Mouse (Mus musculus) heart, adult 2 months (tissue): ENCODE results near the gene Ncf2. TPM values are rescaled to one million over a fixed set of nuclear protein-coding genes. Genes with fewer than 3 reads are reported as not detected.

Experiments
- DNase-seq, 2 experiments: peaks; one replicate each; pipeline ENCODE4 v3.0.0; 2021
- H3K27ac ChIP-seq: fragments of 200-600 bp; 2 replicates; pipeline ENCODE4 v1.8.1; 2022
- H3K27me3 ChIP-seq: fragments of 200-500 bp; 2 replicates; pipeline ENCODE4 v1.6.1; 2012; ENCODE audit warnings: mild to moderate bottlenecking, low read length, inconsistent platforms, mixed read lengths; ENCODE audit not compliant: control insufficient read depth, insufficient read depth
- H3K36me3 ChIP-seq: fragments of 200-500 bp; 2 replicates; pipeline ENCODE4 v1.6.1; 2012; ENCODE audit warnings: low read length, inconsistent platforms; ENCODE audit not compliant: control insufficient read depth, insufficient read depth
- H3K4me1 ChIP-seq: fragments of 200-500 bp; 2 replicates; pipeline ENCODE4 v1.6.1; 2011; ENCODE audit warnings: low read length; ENCODE audit not compliant: control insufficient read depth, insufficient read depth
- H3K4me3 ChIP-seq: fragments of 200-600 bp; 2 replicates; pipeline ENCODE4 v1.8.1; 2022
- H3K79me2 ChIP-seq: fragments of 200-500 bp; replicated peaks from 2 replicates; pipeline ENCODE4 v1.6.1; 2012; ENCODE audit warnings: mild to moderate bottlenecking, inconsistent platforms, low read length, moderate library complexity, mixed read lengths; ENCODE audit not compliant: control insufficient read depth, insufficient read depth
- H3K9ac ChIP-seq: fragments of 200-500 bp; 2 replicates; pipeline ENCODE4 v1.6.1; 2012; ENCODE audit warnings: low read depth, mild to moderate bottlenecking, control low read depth, inconsistent platforms, low read length, mixed read lengths
- CTCF ChIP-seq: fragments of 200-600 bp; IDR thresholded peaks from 2 replicates; pipeline ENCODE4 v1.8.1; 2022; ENCODE audit warnings: antibody characterized with exemption, mild to moderate bottlenecking, moderate library complexity
- EP300 ChIP-seq: fragments of 200-500 bp; IDR thresholded peaks from 2 replicates; pipeline ENCODE4 v1.6.1; 2011; ENCODE audit warnings: low read depth, low read length, control low read depth; ENCODE audit not compliant: insufficient read depth
- POLR2A ChIP-seq: fragments of 200-500 bp; IDR thresholded peaks from 2 replicates; pipeline ENCODE4 v1.6.1; 2011; ENCODE audit warnings: mild to moderate bottlenecking, low read depth, low read length, control low read depth; ENCODE audit not compliant: insufficient read depth
- WGBS: fragments of 180-500 bp; shearing (Covaris S2); methylation state at CpG from one replicate; pipeline ENCODE4 v1.1.7; 2018; 5-methylcytosine and 5-hydroxymethylcytosine counted together
- intact Hi-C: fragments of 180-260 bp; cut with DNase I; formaldehyde crosslinking; loops from one replicate; pipeline ENCODE4 v1.15.1; 2025
- polyA plus RNA-seq: library from polyadenylated mRNA; depleted of rRNA; stranded (reverse); fragments of >200 nt; gene quantifications from 2 replicates; pipeline ENCODE4 v1.2.3, GENCODE M21; 2012
- total RNA-seq, 2 experiments: library from RNA; stranded (reverse); gene quantifications; 2 replicates each; pipeline ENCODE4 v1.2.3; 2021

Gene Ncf2
- total and polyA plus RNA-seq, 3 experiments = 3.2 to 4.0 (median 3.3) TPM

DNA sequence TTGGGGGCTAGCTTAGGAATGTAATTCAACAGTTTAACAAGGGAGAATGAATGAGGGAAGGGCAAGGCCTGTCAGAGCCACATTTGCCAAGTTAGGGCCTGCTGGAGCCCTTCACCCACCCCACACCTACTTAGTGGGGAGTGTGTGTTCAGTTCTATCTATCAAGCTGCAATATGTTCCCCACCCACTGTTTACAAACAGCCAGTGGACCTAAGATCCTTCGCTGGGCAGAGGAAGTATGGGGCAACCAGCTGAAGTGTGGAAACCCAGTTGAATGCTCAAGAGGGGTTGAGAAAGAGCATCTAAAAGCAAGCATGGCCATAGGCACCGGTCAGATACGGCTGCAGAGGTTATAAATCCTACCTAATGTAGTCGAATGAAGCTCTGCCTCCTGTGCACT lies 13.0 kb upstream of the Ncf2 start:
- Histone ChIP-seq H3K36me3 (no peaks in the 10 kb centered on the region), H3K9ac (no peak overlapping the region), H3K79me2 (no peaks in the 10 kb centered on the region), H3K27ac (no peak overlapping the region), H3K4me3 (no peak overlapping the region), H3K27me3 (no peaks in the 10 kb centered on the region), H3K4me1 (no peaks in the 10 kb centered on the region; the same call in 1 of the 2 replicates)
- peak in 1 of 2 experiments; percentile 10 for DNase-seq
- TF ChIP-seq EP300 = no peak
- 87% methylated on average over 4 of the region's 4 CpGs for WGBS
- intact Hi-C loops = no loop called here

DNA sequence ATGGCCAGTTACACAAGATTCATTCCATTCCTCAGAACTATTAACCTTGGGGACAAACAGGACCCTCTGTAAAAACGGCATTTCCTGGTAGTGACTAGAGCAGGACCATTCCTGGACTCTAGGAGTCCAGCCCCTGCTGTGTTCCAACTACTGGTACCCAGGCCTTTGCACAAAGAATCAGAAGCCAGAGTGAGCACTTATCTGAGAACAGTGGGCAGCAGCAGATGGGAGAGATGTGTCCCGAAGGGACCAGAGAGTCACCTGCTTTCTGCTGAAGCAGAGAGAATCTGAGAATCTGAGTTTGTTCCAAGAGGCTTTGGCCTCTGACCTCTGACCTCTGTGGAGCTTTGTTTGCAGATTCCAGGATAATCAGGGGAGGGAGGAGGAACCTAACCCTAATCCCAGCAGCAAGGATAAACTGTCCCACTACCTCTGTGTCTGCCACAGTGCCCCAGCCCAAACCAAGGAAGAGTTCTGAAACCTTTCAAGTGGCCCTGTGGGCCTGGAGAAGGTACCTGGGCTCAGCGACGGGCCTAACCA lies 11.8 kb upstream of the Ncf2 start:
- Histone ChIP-seq H3K27ac (no peak overlapping the region), H3K36me3 (no peaks in the 10 kb centered on the region), H3K79me2 (no peaks in the 10 kb centered on the region), H3K27me3 (no peaks in the 10 kb centered on the region), H3K9ac (no peak overlapping the region), H3K4me1 (no peaks in the 10 kb centered on the region; the same call in 1 of the 2 replicates), H3K4me3 (no peak overlapping the region)
- no peak for TF ChIP-seq EP300
- no peak for TF ChIP-seq CTCF
- no peak for TF ChIP-seq POLR2A
- intact Hi-C loops = no loop called here
- DNase-seq = no peak
- 74% methylated on average over 4 of the region's 4 CpGs for WGBS

DNA sequence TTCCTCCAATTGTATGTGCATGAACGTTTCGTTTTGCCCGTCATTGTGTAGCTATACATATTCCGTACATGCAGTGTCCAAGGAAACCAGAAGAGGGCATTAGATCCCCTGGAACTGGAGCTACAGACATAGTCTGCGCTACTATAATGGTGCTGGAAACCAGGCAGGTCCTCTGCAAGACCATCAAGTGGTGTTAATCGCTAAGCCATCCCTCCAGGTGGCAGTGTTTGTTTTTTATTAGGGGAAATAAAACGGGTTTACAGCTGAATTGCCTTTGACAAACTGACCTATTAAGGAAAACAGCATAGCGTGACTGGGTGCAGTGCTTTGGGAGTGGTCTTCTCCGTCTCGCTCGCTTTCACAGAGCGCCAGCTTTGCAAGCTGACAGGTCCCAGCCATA lies 9.7 kb upstream of the Ncf2 start:
- Histone ChIP-seq H3K4me1 (peaks cover 2% of the 10 kb centered on the region; the same call in 1 of the 2 replicates), H3K4me3 (no peak overlapping the region), H3K9ac (no peak overlapping the region), H3K27me3 (no peaks in the 10 kb centered on the region), H3K79me2 (no peaks in the 10 kb centered on the region), H3K27ac (no peak overlapping the region), H3K36me3 (no peaks in the 10 kb centered on the region)
- DNase-seq = no peak
- TF ChIP-seq EP300 (no peak), POLR2A (no peak), CTCF (peak; percentile 75)
- WGBS = 35% methylated on average over 12 of the region's 12 CpGs
- intact Hi-C loops = loop anchor here (1.0 to 5.0 kb wide), 3 partner anchors 57 to 612 kb away; no protein-coding TSS in a partner anchor

DNA sequence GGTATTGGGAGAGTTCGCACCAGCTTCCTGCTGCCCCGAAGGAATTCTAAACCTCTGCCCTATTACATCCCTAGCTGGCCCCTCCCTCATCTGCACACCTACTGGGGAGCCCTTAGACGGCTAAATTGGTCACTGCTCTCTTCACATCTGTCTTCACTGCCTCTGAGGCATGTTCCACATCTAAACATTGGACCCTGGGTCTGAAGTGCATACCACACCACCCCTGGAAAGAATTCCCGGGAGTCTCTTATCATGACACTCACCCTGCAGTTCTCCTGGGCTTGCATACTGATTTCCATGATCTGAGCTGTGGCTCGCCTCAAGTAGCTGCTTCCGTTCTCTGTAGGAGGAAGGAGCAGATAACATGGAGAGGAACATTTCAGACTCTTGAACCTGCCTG lies 9.2 kb upstream of the Ncf2 start:
- Histone ChIP-seq H3K4me1 (peaks cover 3% of the 10 kb centered on the region; the same call in 1 of the 2 replicates), H3K36me3 (no peaks in the 10 kb centered on the region), H3K27me3 (no peaks in the 10 kb centered on the region), H3K27ac (no peak overlapping the region), H3K79me2 (no peaks in the 10 kb centered on the region), H3K4me3 (no peak overlapping the region), H3K9ac (no peak overlapping the region)
- intact Hi-C loops = loop anchor here (1.0 to 5.0 kb wide), 3 partner anchors 56 to 611 kb away; no protein-coding TSS in a partner anchor
- TF ChIP-seq EP300 (no peak), CTCF (no peak), POLR2A (no peak)
- DNase-seq = no peak
- 10% methylated on average over 6 of the region's 6 CpGs for WGBS

DNA sequence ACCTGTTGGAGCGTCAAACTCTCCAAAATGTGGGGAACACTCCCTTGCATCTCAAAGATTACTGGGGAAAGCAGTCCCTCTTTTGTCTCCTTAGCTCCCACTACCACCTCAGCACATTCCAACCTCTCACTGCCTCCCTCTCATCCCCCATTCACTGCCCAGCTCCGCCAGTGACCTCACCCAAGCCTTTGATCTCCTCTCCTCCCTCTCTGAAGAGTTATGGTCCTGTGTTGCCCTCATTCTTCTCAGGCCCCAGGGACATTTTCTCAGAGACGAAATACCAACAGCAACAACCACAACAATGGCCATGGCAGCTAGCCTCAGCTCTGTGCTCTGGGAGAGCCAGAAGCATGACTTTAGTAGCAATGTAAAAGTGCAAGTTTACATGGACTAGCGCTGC lies 8.7 kb upstream of the Ncf2 start:
- DNase-seq = no peak
- peaks cover 3% of the 10 kb centered on the region; the same call in 1 of the 2 replicates for H3K4me1 ChIP-seq
- intact Hi-C loops = loop anchor here (5.0 kb wide), 2 partner anchors 56 to 611 kb away; no protein-coding TSS in a partner anchor
- no peak overlapping the region for H3K27ac ChIP-seq
- WGBS = 62% methylated on average over 4 of the region's 4 CpGs
- no peaks in the 10 kb centered on the region for H3K79me2 ChIP-seq
- H3K36me3 ChIP-seq = no peaks in the 10 kb centered on the region
- no peaks in the 10 kb centered on the region for H3K27me3 ChIP-seq
- no peak overlapping the region for H3K4me3 ChIP-seq
- H3K9ac ChIP-seq = no peak overlapping the region
- TF ChIP-seq POLR2A = no peak
- no peak for TF ChIP-seq CTCF
- no peak for TF ChIP-seq EP300

DNA sequence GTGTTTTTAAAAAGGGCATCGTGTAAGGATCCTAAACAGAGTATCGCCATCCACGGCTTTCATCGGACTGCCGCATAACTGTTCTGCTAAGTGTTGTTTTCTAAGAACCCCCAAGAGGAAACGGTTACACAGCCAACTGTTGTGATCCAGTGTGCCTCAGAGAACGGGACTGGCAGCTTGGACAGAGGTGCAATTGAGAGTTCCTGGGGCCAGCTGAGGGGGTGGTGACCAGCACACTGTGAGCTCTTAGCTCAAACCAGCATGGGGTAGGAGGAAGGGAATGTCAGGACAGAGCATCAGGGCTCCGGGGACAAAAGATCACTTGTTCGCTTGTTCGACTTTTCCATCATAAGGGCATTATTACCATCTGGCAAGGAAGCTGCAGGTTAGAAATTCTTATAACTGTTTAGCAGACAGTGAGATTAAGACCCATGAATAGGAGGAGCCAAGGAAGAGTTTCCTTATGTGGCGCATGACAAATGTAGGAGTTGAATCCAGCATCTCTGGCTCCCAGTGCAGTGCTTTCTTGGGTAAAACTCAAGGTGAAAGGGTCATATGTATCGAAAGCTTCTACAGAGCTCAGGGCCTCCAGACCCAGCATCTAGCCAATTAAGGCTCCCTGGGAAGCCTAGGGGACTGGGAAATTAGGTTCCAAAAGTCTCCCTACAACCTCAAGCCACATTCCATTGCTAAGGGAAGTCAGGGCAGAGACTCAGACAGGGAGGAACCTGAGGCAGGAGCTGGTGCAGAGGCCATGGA lies 7.1 kb upstream of the Ncf2 start:
- TF ChIP-seq EP300 = no peak
- no peak for TF ChIP-seq CTCF
- TF ChIP-seq POLR2A = no peak
- DNase-seq = no peak
- H3K79me2 ChIP-seq = no peaks in the 10 kb centered on the region
- H3K27me3 ChIP-seq = no peaks in the 10 kb centered on the region
- no peak overlapping the region for H3K27ac ChIP-seq
- H3K4me1 ChIP-seq = peaks cover 4% of the 10 kb centered on the region; the same call in 1 of the 2 replicates
- H3K4me3 ChIP-seq = no peak overlapping the region
- intact Hi-C loops = loop anchor here (5.0 kb wide), 2 partner anchors 54 to 609 kb away; no protein-coding TSS in a partner anchor
- H3K36me3 ChIP-seq = no peaks in the 10 kb centered on the region
- H3K9ac ChIP-seq = no peak overlapping the region
- 70% methylated on average over 12 of the region's 12 CpGs for whole genome bisulfite sequencing
